Mouse (Mus musculus): ENCODE data around the gene Serpine1. TPM values are rescaled to one million over a fixed set of nuclear protein-coding genes. Genes with fewer than 3 reads are reported as not detected.

Serpine1 gene
- polyA plus RNA-seq, 1 experiment = not detected

GRCm38 (mm10) chr5:137087410-137087809 lies 15.3 kb upstream of the Serpine1 start:
- H3K27me3 ChIP-seq (ENCODE audit: control insufficient read depth) = no peaks in the 10 kb centered on the region
- no peak overlapping the region for H3K4me3 ChIP-seq (replicated peaks)
- no peaks in the 10 kb centered on the region; the same call in 1 of the 2 replicates for H3K36me3 ChIP-seq (ENCODE audit: control insufficient read depth)
- peaks cover 12% of the 10 kb centered on the region for H3K9me3 ChIP-seq (ENCODE audit: control insufficient read depth, low read length)
- H3K4me1 ChIP-seq (ENCODE audit: control insufficient read depth) = peaks cover 48% of the 10 kb centered on the region
- TF ChIP-seq TAL1 (IDR thresholded peaks at IDR 0.05; ENCODE audit: low read length) = no peak
- no peak for TF ChIP-seq GATA1 (IDR thresholded peaks at IDR 0.05; ENCODE audit: low read length)

GRCm38 (mm10) chr5:137085731-137086130 lies 13.7 kb upstream of the Serpine1 start:
- TF ChIP-seq TAL1 (IDR thresholded peaks at IDR 0.05; ENCODE audit: low read length) = no peak
- no peak for TF ChIP-seq GATA1 (IDR thresholded peaks at IDR 0.05; ENCODE audit: low read length)
- Histone ChIP-seq H3K4me3 (replicated peaks) (no peak overlapping the region), H3K36me3 (ENCODE audit: control insufficient read depth) (no peaks in the 10 kb centered on the region; the same call in 1 of the 2 replicates), H3K4me1 (ENCODE audit: control insufficient read depth) (peaks cover 45% of the 10 kb centered on the region), H3K9me3 (ENCODE audit: control insufficient read depth, low read length) (peaks cover 12% of the 10 kb centered on the region), H3K27me3 (ENCODE audit: control insufficient read depth) (no peaks in the 10 kb centered on the region)

- H3K4me1 ChIP-seq (ENCODE audit: control insufficient read depth) = peaks cover 45% of the 10 kb centered on the region
- TF ChIP-seq GATA1 (IDR thresholded peaks at IDR 0.05; ENCODE audit: low read length) = no peak
- no peak for TF ChIP-seq TAL1 (IDR thresholded peaks at IDR 0.05; ENCODE audit: low read length)
- no peaks in the 10 kb centered on the region for H3K27me3 ChIP-seq (ENCODE audit: control insufficient read depth)
- H3K36me3 ChIP-seq (ENCODE audit: control insufficient read depth) = no peaks in the 10 kb centered on the region; the same call in 1 of the 2 replicates
- H3K9me3 ChIP-seq (ENCODE audit: control insufficient read depth, low read length) = peaks cover 12% of the 10 kb centered on the region
- H3K4me3 ChIP-seq (replicated peaks) = no peak overlapping the region
Measured at GRCm38 (mm10) chr5:137085021-137085420, 13.0 kb upstream of the Serpine1 start.

- Histone ChIP-seq H3K4me1 (ENCODE audit: control insufficient read depth) (peaks cover 44% of the 10 kb centered on the region), H3K4me3 (replicated peaks) (no peak overlapping the region), H3K27me3 (ENCODE audit: control insufficient read depth) (no peaks in the 10 kb centered on the region), H3K9me3 (ENCODE audit: control insufficient read depth, low read length) (peaks cover 12% of the 10 kb centered on the region), H3K36me3 (ENCODE audit: control insufficient read depth) (no peaks in the 10 kb centered on the region; the same call in 1 of the 2 replicates)
- TF ChIP-seq TAL1 (IDR thresholded peaks at IDR 0.05; ENCODE audit: low read length) = no peak
- no peak for TF ChIP-seq GATA1 (IDR thresholded peaks at IDR 0.05; ENCODE audit: low read length)
Measured at GRCm38 (mm10) chr5:137083051-137083450, 11.0 kb upstream of the Serpine1 start.

- no peaks in the 10 kb centered on the region; the same call in 1 of the 2 replicates for H3K9me3 ChIP-seq (ENCODE audit: control insufficient read depth, low read length)
- no peak for TF ChIP-seq GATA1 (IDR thresholded peaks at IDR 0.05; ENCODE audit: low read length)
Measured at GRCm38 (mm10) chr5:137079849-137080248, 7.8 kb upstream of the Serpine1 start.

GRCm38 (mm10) chr5:137078616-137079015 lies 6.5 kb upstream of the Serpine1 start:
- Histone ChIP-seq H3K4me3 (replicated peaks) (no peak overlapping the region), H3K27me3 (ENCODE audit: control insufficient read depth) (no peaks in the 10 kb centered on the region), H3K9me3 (ENCODE audit: control insufficient read depth, low read length) (no peaks in the 10 kb centered on the region; the same call in 1 of the 2 replicates), H3K36me3 (ENCODE audit: control insufficient read depth) (no peaks in the 10 kb centered on the region), H3K4me1 (ENCODE audit: control insufficient read depth) (peaks cover 29% of the 10 kb centered on the region)
- TF ChIP-seq TAL1 (IDR thresholded peaks at IDR 0.05; ENCODE audit: low read length) = no peak
- TF ChIP-seq GATA1 (IDR thresholded peaks at IDR 0.05; ENCODE audit: low read length) = no peak

More at GRCm38 (mm10) chr5:137079849-137080248, 7.8 kb upstream of the Serpine1 start:
- Histone ChIP-seq H3K4me3 (replicated peaks) (no peak overlapping the region), H3K27me3 (ENCODE audit: control insufficient read depth) (no peaks in the 10 kb centered on the region), H3K36me3 (ENCODE audit: control insufficient read depth) (no peaks in the 10 kb centered on the region), H3K4me1 (ENCODE audit: control insufficient read depth) (peaks cover 36% of the 10 kb centered on the region)

GRCm38 (mm10) chr5:137078041-137078440 lies 6.0 kb upstream of the Serpine1 start:
- Histone ChIP-seq H3K36me3 (ENCODE audit: control insufficient read depth) (no peaks in the 10 kb centered on the region), H3K4me3 (replicated peaks) (no peak overlapping the region), H3K4me1 (ENCODE audit: control insufficient read depth) (peaks cover 28% of the 10 kb centered on the region), H3K27me3 (ENCODE audit: control insufficient read depth) (no peaks in the 10 kb centered on the region), H3K9me3 (ENCODE audit: control insufficient read depth, low read length) (no peaks in the 10 kb centered on the region; the same call in 1 of the 2 replicates)
- TF ChIP-seq GATA1 (IDR thresholded peaks at IDR 0.05; ENCODE audit: low read length) = no peak
- TF ChIP-seq TAL1 (IDR thresholded peaks at IDR 0.05; ENCODE audit: low read length) = no peak

- TF ChIP-seq TAL1 (IDR thresholded peaks at IDR 0.05; ENCODE audit: low read length) (no peak), GATA1 (IDR thresholded peaks at IDR 0.05; ENCODE audit: low read length) (no peak)
- Histone ChIP-seq H3K9me3 (ENCODE audit: control insufficient read depth, low read length) (no peaks in the 10 kb centered on the region; the same call in 1 of the 2 replicates), H3K4me1 (ENCODE audit: control insufficient read depth) (peaks cover 35% of the 10 kb centered on the region), H3K27me3 (ENCODE audit: control insufficient read depth) (no peaks in the 10 kb centered on the region; the same call in 1 of the 2 replicates), H3K4me3 (replicated peaks) (no peak overlapping the region), H3K36me3 (ENCODE audit: control insufficient read depth) (no peaks in the 10 kb centered on the region)
Measured at GRCm38 (mm10) chr5:137077187-137077586, 5.1 kb upstream of the Serpine1 start.

- H3K4me3 ChIP-seq (replicated peaks) = no peak overlapping the region
- H3K36me3 ChIP-seq (ENCODE audit: control insufficient read depth) = no peaks in the 10 kb centered on the region
- TF ChIP-seq TAL1 (IDR thresholded peaks at IDR 0.05; ENCODE audit: low read length) (no peak), GATA1 (IDR thresholded peaks at IDR 0.05; ENCODE audit: low read length) (no peak)
- H3K9me3 ChIP-seq (ENCODE audit: control insufficient read depth, low read length) = no peaks in the 10 kb centered on the region
- H3K4me1 ChIP-seq (ENCODE audit: control insufficient read depth) = peaks cover 37% of the 10 kb centered on the region
- H3K27me3 ChIP-seq (ENCODE audit: control insufficient read depth) = peaks cover 2% of the 10 kb centered on the region; the same call in 1 of the 2 replicates
Measured at GRCm38 (mm10) chr5:137076191-137076930, 4.3 kb upstream of the Serpine1 start.

Data from erythroblast, embryonic 14.5 days (primary cell).